Mouse (Mus musculus) Patski (cell line): Measurements from ENCODE around the gene Entpd8. TPM values are rescaled to one million over a fixed set of nuclear protein-coding genes. Genes with fewer than 3 reads are reported as not detected.

Experiments used
- ATAC-seq: fragments of 100-300 bp; one replicate; pipeline ENCODE4 v1.8.0; 2021
- CTCF ChIA-PET: fragments of 350-600 bp; sonication (Branson Sonifier 250); formaldehyde crosslinking; loops from one replicate; lab custom pipeline; 2022; ENCODE audit warnings: inconsistent platforms; lab: Charles Lee
- POLR2A ChIA-PET: fragments of 350-600 bp; sonication (Branson Sonifier 250); formaldehyde crosslinking; loops from one replicate; lab custom pipeline; 2022; ENCODE audit warnings: antibody characterized with exemption, inconsistent platforms; lab: Charles Lee
- DNase-seq: peaks from one replicate; pipeline ENCODE4 v3.0.0-alpha.2; 2011; ENCODE audit warnings: low read depth, low spot score
- H3K27me3 ChIP-seq: fragments of 371-371 bp; one replicate; pipeline ENCODE4 v1.5.1; 2021
- CTCF ChIP-seq: fragments of 100-300 bp; IDR thresholded peaks from one replicate; pipeline ENCODE4 v1.5.1; 2021
- in situ Hi-C: fragments of 300-500 bp; cut with MboI; formaldehyde crosslinking; loops from 3 replicates; pipeline ENCODE4 v1.11.1; 2018; ENCODE audit warnings: low pct_unique_long_range_greater_than_20kb, mixed read lengths
- polyA plus RNA-seq: library from polyadenylated mRNA; unstranded; gene quantifications from one replicate; pipeline ENCODE4 v1.2.3, GENCODE M21; 2021

Entpd8 gene
- polyA plus RNA-seq, 1 experiment from 2014 or later: not detected

- POLR2A ChIA-PET: no interaction called here
Observed at GRCm38 (mm10) chr2:25131601-25132000, 51.5 kb downstream of the Entpd8 start.

More at GRCm38 (mm10) chr2:25131601-25132000, 51.5 kb downstream of the Entpd8 start:
- no peaks in the 10 kb centered on the region for H3K27me3 ChIP-seq
- no peak for DNase-seq
- no peak for TF ChIP-seq CTCF
- in situ Hi-C loops: no loop called here
- no peak for ATAC-seq
- CTCF ChIA-PET: interaction anchor here (1.9 kb wide), 1 partner anchor 25 kb away, joined by 6 read pairs; no protein-coding TSS in a partner anchor

Other genes starting within 250 kb of the Entpd8 start
- gene Ehmt1, start 160.7 kb upstream of the Entpd8 start, polyA plus RNA-seq: 43.4 TPM
- 36.4 TPM for gene Arrdc1, start 145.1 kb upstream of the Entpd8 start, polyA plus RNA-seq
- gene Zmynd19, start 130.5 kb upstream of the Entpd8 start, polyA plus RNA-seq: 31.1 TPM
- 22.1 TPM for gene Dph7, start 117.9 kb upstream of the Entpd8 start, polyA plus RNA-seq
- 47.6 TPM for gene Mrpl41, start 105.2 kb upstream of the Entpd8 start, polyA plus RNA-seq
- gene Pnpla7, start 104.3 kb upstream of the Entpd8 start, polyA plus RNA-seq: 16.6 TPM
- gene Nsmf, start 25.9 kb upstream of the Entpd8 start, polyA plus RNA-seq: 120 TPM
- gene Noxa1, start 14.8 kb downstream of the Entpd8 start, polyA plus RNA-seq: not detected
- 0.12 TPM for gene Nrarp, start 100.5 kb downstream of the Entpd8 start, polyA plus RNA-seq
- 7.0 TPM for gene Tor4a, start 116.6 kb downstream of the Entpd8 start, polyA plus RNA-seq
- gene Nelfb, start 131.2 kb downstream of the Entpd8 start, polyA plus RNA-seq: 75.7 TPM
- 0.06 TPM for gene Stpg3, start 134.3 kb downstream of the Entpd8 start, polyA plus RNA-seq
- 0.32 TPM for gene Fam166a, start 138.4 kb downstream of the Entpd8 start, polyA plus RNA-seq
- 298 TPM for gene Tubb4b, start 144.4 kb downstream of the Entpd8 start, polyA plus RNA-seq
- gene Slc34a3, start 154.1 kb downstream of the Entpd8 start, polyA plus RNA-seq: not detected
- not detected for gene Rnf224, start 156.5 kb downstream of the Entpd8 start, polyA plus RNA-seq
- gene Rnf208, start 162.0 kb downstream of the Entpd8 start, polyA plus RNA-seq: 0.09 TPM
- gene Cysrt1, start 162.1 kb downstream of the Entpd8 start, polyA plus RNA-seq: not detected
- 5.0 TPM for gene AL732309.1, start 166.6 kb downstream of the Entpd8 start, polyA plus RNA-seq
- gene Tmem203, start 175.1 kb downstream of the Entpd8 start, polyA plus RNA-seq: 26.3 TPM
- 110 TPM for gene Tprn, start 182.3 kb downstream of the Entpd8 start, polyA plus RNA-seq
- gene Ssna1, start 192.1 kb downstream of the Entpd8 start, polyA plus RNA-seq: 75.4 TPM
- gene Anapc2, start 192.2 kb downstream of the Entpd8 start, polyA plus RNA-seq: 99.7 TPM
- not detected for gene Tmem210, start 207.8 kb downstream of the Entpd8 start, polyA plus RNA-seq
- gene Lrrc26, start 209.6 kb downstream of the Entpd8 start, polyA plus RNA-seq: not detected
- gene Grin1, start 238.9 kb downstream of the Entpd8 start, polyA plus RNA-seq: 0.08 TPM